Mouse (Mus musculus) kidney, adult 2 months (tissue): ENCODE measurements around the gene Prl8a9.

Source experiments
- CTCF ChIP-seq: fragments of 200-500 bp; conservative IDR thresholded peaks from 2 replicates; pipeline ENCODE4 v1.5.1; 2011; ENCODE audit warnings: low read depth, mild to moderate bottlenecking, control low read depth, low read length, moderate library complexity, mixed read lengths; ENCODE audit not compliant: insufficient read depth, insufficient read length
- POLR2A ChIP-seq: fragments of 200-500 bp; IDR thresholded peaks from one replicate; pipeline ENCODE4 v1.6.1; 2011; ENCODE audit warnings: low read depth, low read length, control low read depth

GRCm38 (mm10) chr13:27582071-27582470 is 17.7 kb upstream of the Prl8a9 start, which contains the start of gene Prl8a1:
- TF ChIP-seq CTCF (no peak), POLR2A (no peak)
